Mouse (Mus musculus) liver, adult (tissue): ENCODE data around the gene Fxyd3.

Experiments
- GATA4 ChIP-seq: IDR thresholded peaks from 2 replicates; pipeline ENCODE4 v1.6.1; 2014; ENCODE audit warnings: mild to moderate bottlenecking, low read length; ENCODE audit not compliant: insufficient replicate concordance

Gene Fxyd3

DNA sequence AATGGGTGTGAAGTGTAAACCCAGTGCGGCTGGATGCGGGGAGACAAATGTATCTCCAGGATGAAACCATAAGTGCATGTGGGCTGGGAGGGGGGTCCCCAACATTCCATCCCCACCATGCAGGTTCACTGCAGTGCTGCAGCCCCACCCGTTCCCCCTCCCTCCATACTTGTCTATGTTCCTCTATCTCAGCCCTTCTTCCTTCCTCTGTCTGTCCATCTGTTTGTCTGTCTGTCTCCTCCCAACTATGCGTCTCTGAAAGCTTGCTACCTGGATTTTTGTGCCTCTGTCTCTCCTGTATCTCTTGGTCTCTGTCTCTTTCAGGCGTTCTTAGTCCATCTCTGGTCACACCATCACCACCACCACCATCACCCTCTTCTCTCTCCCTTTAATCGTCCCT, 26.0 kb downstream of the Fxyd3 start:
- TF ChIP-seq GATA4, result no peak

DNA sequence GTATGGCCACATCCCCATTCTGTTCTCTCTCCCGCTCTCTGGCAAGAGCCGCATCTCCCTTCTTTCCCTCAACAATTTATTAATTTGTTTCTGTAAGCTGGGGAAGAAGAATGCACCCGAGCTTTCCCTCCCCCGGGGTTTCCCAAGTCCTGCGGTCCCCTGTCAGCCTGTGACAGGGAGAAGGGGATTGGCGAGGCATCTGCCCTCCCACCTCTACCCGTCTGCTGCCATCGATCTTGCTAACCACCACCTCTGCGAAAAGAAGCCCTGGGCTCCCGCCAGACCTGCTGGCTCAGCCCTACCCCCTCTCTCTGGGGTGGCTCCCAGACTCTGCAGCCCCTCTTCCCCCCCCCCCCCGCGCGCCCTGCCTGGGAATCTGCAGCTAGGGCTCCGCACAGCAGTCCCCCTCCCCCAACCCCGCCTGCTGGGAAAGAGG, 26.6 kb downstream of the Fxyd3 start:
- TF ChIP-seq GATA4, result no peak

DNA sequence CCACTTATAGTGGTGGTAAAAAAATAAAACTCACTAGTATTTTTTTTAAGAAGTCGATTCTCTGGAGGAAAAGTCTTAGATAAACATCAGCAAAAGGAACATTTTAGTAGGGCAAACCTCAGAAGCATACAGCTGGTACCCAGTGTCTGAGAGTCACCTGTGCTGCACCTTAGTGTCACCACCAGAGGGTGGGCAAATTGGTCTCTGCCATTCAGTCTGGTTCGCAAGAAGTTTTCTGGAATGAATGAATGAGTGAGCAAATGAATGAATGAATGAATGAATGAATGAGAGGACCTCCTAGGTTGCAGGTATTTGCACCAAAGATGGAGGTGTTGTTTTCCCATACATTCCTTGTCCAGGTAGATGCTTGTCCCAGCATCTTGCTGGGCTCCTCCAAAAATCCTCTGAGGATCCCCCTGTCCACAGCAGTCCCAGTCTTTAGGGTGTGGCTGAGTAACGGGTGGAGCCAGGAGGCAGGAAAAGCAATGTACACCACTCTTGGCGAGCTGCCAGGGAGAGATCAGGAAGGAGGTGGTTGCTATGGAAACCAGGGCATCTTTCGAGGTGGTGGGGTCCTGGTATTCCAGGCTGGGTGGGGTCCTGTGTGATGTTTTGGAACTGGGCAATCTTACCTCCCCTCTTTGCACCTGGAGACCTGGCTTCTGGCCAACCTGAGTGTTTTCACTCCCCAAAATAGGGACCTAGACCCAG, 27.2 kb downstream of the Fxyd3 start:
- TF ChIP-seq GATA4, result no peak

DNA sequence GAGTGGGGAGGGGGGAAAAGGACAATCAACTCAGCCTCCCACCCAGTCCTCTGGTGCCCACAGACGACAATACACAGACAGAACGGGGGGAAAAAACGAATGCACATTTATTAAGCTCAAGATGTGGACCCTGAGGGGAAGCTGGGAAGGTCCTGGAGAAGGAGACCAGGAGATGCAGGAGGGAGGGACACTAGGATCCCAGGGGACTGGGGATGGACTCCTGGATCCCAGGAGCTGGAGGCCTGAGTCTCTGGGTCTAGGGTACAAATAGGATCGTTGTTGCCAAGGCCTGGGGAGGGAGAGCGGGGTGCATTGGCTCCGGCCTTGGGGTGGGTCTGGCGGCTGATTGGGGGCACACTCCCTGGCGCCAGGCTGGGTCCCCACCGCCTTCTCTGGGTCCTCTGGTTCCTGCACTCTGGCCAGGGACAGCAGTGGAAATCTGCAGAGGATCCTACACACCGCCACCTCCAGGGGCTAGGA, 34.0 kb downstream of the Fxyd3 start, which contains the start of gene Fxyd5:
Gene Fxyd5, minus strand, starts transcription at position 51 of the 480 bp plus-strand sequence.
- no peak for TF ChIP-seq GATA4

DNA sequence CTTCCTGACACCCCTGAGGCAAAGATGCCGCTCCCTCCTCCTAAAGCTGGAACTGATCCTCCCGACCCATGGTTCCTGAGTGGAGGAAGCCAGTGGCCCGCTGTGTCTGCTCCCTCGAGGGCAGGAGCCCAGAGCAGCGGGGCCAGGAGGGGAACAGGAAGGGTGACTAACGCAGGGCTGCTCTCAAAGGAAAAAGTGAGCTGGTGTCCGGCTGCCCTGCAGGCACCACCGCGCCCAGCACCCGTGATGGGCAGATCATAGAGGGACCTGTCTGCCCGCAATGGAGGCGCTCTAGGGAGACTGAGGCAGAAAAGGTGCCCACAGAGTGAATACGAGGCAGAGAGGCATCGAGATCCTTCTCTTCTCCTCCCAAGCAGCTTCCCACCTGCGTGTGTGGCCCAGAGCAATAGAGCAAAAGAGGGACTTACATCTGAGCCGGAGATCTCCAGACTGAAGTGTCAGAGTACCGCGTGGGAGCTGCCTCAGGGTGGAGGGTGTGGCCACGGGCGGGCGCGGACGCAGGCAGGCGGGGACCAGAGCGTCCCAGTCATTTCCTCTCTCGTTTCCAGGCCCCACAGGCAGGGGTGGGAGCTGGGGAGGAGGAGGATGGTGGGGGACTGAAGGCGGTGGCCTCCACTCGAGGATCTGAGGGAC, 34.7 kb downstream of the Fxyd3 start:
- TF ChIP-seq GATA4, result no peak

DNA sequence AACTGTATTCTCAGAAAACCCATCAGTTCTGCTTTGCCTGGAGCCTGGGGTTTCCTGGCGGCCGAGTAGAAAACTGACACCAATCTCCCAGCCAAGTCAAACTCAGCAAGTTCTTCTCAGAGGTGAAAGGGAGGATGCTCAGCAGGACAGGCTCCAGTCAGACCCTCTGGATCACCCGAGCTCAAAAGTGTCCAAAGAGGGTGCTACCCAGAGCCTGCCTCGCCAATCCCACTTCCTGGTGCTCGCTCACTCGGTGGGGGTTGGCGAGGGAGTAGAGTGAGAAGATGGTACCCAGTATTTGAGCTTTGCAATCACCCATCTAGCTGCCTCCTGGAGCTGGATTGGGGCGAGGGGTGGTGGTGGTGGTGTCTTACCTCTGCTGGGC, 35.5 kb downstream of the Fxyd3 start:
- no peak for TF ChIP-seq GATA4

DNA sequence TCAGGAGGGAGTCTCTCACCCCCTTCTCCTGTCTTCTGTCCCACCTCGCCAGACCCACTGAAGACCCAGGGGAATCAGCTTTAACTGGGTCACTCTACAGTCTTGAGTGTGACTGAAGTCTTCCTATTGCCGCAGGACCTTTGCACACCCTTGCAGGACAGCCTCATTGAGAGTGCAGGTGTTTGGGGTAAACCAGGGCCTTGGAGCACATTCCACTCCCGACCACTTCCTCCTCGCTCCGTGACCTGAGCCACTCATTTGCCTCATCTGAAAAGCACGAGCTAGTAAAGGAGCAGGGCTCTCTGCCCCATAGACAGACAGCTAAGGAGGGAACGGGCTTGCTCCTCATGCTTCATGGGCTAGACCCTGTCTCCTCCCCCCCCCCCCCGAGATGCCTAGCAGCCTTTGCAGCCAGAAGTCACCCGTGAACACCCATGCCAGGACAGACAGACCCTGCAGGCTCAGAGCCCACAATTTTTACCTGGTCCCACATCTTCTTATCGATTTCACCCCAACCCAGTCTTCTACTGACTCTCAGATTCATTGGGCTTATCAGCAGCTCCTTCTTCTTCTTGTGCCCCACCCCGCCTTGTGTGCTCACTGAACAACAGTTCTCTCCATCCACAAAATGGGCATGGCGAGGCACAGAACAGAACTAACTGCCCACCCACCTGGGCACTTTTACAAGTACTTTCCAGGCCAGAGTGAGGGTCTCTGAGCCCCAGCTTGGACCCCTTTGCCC, 36.1 kb downstream of the Fxyd3 start:
- TF ChIP-seq GATA4, result no peak

DNA sequence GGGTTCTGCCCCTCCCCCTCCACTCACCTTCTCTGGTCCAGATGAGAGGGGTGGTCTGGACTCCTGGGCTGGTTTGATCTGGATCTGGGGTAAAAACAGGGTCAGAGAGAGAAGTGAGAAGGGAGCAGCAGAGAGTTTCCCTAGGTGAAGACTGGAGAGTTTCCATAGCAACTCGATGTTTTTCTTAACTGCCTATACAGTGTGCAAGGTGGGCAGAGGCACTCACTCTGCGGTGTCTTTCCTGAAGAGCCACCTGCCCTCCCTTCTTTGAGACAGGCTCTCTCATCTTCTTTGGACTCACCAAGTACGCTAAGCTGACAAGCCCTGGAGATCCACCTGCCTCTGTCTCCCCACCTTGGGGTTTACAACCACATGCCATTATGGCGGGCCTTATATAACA, 37.5 kb downstream of the Fxyd3 start:
- TF ChIP-seq GATA4, result no peak

DNA sequence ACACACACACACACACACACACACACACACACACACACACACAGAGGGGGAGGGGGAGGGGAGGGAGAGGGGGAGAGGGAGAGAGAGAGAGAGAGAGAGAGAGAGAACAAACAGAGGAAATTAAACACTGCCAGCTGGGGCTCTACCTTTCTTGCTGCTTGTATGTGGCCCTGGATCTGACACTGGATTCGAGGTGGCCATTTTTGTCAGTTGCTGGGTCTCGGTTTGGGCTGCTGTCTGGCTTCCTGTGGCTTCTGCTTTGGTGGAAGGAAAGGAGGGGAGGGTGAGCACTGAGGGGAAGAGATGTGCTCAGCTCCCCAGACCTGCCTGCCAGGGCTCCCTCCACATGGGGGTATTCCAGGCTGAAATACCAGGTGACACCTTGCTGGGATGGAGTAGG, 38.8 kb downstream of the Fxyd3 start:
- no peak for TF ChIP-seq GATA4

DNA sequence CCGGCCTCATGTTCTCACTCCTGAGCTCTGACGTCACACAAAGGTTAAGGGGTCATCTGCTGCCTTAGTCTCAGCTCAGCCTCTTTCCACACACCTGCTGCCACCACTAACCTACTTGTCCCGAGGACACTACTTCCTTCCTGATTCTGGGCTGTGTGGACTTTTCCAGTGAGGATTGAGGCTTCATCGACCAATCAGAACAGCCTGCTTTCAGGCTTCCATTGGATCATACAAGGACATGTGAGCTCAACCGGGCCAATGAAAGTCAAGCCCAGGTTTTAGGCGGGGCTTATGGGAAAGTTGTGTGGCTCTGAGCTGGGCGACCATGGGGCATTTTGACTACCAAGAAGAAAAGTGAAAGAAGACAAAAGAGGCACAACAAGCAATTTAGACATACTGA, 39.6 kb downstream of the Fxyd3 start:
- TF ChIP-seq GATA4, result no peak

DNA sequence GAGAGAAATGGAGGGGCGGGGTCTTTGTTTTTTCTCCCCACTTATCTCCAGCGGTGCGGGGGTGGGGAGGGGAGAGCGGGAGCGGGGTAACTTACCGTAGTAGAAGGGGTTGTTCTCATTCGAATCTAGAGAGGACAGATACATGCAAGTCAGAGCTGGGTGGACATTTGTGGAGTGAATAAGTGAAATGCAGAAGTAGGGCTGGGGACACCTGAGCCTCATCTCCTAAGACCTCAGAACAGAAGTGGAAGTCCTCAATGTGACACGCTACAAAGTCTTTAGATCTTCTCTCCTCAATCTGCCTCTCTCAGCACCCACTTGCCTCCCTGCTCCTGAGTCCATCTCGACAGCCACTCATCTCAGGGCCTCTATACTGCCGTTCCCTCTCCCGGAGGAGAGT, 41.2 kb downstream of the Fxyd3 start:
- no peak for TF ChIP-seq GATA4

DNA sequence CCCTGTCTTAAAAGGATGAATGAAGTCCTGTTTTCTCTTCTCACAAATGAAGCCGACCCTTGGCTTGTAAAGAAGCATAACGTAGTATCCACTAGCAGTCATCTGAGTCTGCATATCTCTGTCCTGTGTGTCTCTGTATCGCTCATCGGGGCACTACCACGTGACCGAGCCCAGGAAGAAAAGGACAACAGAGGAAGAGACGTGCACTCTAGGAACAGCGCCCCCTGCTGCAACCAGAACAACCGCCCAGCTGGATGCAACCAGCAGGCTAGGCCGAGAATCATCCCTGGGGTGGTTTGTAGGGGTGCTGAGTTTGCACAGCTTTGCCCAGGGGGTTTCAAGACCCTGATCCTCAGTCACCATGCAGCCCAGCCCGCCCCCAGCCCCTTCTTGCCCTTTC, 41.7 kb downstream of the Fxyd3 start:
- TF ChIP-seq GATA4, result no peak

DNA sequence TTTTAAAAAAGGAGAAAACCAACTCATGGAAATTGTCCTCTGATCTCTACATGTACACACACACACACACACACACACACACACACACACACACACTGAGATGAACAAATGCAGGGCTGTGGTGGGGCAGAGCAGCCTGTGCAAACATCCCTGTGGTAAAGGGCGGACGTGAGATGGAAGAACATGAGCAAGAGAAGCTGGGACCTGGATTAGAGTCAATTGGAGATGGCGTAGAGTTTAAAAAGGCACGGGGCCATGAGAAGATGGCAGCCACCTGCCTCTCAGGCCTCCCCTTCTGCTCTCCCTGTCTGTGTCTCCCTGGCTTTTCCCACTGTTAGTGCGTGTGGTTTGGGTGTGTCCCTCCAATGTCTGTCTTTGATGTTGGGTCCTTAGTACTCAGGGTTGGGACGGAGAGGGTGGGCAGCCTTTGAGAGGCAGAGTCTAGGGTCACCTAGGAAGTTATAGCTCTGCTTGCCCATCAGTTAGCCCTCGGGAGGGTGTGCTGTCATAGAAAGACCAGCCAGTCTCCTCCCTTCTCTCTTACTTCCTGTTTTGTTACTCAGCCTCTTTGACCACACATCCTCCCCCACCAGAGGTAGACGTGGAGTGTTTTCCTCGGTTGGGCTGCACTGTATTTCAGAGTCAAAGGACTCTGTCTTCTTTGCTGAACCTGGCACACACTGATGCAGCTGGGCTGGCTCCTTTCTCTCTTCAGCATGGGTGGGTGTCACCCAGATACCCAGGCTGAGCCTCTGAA, 42.9 kb downstream of the Fxyd3 start:
- no peak for TF ChIP-seq GATA4

DNA sequence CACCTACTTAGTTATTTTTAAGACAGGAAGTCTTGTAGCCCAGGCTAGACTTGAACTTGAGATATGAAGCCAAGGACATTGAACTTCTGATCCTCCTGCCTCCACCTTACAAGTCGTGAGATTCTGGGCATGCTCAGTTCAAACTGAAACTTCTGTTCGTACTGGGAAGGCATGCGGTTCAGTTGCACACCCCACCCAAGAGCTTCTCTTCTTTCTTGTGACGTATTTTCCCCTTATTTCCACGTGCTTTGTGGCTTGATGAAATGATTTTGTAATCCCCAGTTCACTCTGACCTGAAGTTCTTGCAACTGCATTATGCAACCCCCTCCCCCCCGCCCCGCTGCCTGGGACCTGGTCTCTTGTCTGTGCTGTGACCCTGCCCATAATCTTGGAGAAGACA, 44.8 kb downstream of the Fxyd3 start:
- no peak for TF ChIP-seq GATA4

DNA sequence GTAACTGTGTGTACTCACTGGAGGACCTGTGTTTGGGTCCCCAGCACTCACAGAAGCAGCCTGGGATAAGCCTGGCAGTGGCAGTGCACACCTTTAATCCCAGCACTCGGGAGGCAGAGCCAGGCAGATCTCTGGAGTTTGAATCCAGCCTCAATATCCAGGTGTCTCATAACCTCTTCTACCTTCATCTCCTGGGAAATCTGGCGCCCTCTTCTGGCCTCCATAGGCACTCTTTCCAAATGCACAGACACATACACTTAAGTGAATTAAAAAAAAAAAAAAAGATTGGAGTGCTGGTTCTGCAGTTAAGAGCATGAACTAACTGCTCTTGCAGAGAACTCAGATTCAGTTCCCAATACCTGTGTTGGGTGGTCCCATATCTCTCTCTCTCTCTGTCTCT, 45.8 kb downstream of the Fxyd3 start:
- no peak for TF ChIP-seq GATA4
